Mouse (Mus musculus) ES-E14 (cell line): ENCODE results near the gene Hnrnpll. TPM values are rescaled to one million over a fixed set of nuclear protein-coding genes. Genes with fewer than 3 reads are reported as not detected.
A peak's percentile ranks its signal among the peaks of the same experiment; 100 is the strongest.
"Not testable (repeated sequence)": the region's sequence is repeated elsewhere in the genome, so short reads cannot be mapped to it uniquely, and the experiment has no call there.

Experiments used
- DNase-seq: peaks from one replicate; pipeline ENCODE4 v3.0.0-alpha.2; 2013; ENCODE audit warnings: low read depth, low spot score
- H3K27ac ChIP-seq: 2 replicates; pipeline ENCODE4 v1.5.1; 2012; ENCODE audit warnings: low read depth, mild to moderate bottlenecking, low read length, moderate library complexity, mixed read lengths; ENCODE audit not compliant: poor library complexity, insufficient read depth, severe bottlenecking
- H3K36me3 ChIP-seq: 2 replicates; pipeline ENCODE4 v1.6.1; 2012; ENCODE audit warnings: mild to moderate bottlenecking, low read length, moderate library complexity, mixed read lengths; ENCODE audit not compliant: control insufficient read depth, poor library complexity, insufficient read depth, severe bottlenecking
- H3K4me1 ChIP-seq, 2 experiments: fragments of 150-350 bp in 1 of 2; sonication (generic) in 1 of 2; 2 replicates each; pipeline ENCODE4 v1.6.1; 2012; ENCODE audit warnings: low read length in 2 of 2, mild to moderate bottlenecking in 1 of 2, mixed read lengths in 1 of 2; ENCODE audit not compliant: control insufficient read depth in 2 of 2, insufficient read depth in 2 of 2, poor library complexity in 1 of 2
- H3K4me3 ChIP-seq, 2 experiments: fragments of 150-350 bp in 1 of 2; sonication (generic) in 1 of 2; 2 replicates each; pipeline ENCODE4 v1.5.1; 2012; ENCODE audit warnings: low read length in 2 of 2, low read depth in 1 of 2, mild to moderate bottlenecking in 1 of 2, mixed read lengths in 1 of 2; ENCODE audit not compliant: insufficient read depth in 1 of 2, poor library complexity in 1 of 2, severe bottlenecking in 1 of 2
- H3K9ac ChIP-seq: 2 replicates; pipeline ENCODE4 v1.6.1; 2012; ENCODE audit warnings: low read depth, mild to moderate bottlenecking, low read length, mixed read lengths; ENCODE audit not compliant: poor library complexity, insufficient read depth, severe bottlenecking
- H3K9me3 ChIP-seq: fragments of 150-350 bp; sonication (generic); 2 replicates; pipeline ENCODE4 v1.6.1; 2012; ENCODE audit warnings: low read depth, mild to moderate bottlenecking, low read length; ENCODE audit not compliant: control insufficient read depth, insufficient read depth
- CHD2 ChIP-seq: IDR thresholded peaks from 2 replicates; pipeline ENCODE4 v1.6.1; 2014; ENCODE audit warnings: mild to moderate bottlenecking, low read depth, low read length, inconsistent platforms
- HCFC1 ChIP-seq: IDR thresholded peaks from 2 replicates; pipeline ENCODE4 v1.6.1; 2012; ENCODE audit warnings: low read length, inconsistent platforms, borderline replicate concordance; ENCODE audit not compliant: insufficient read depth
- MAFK ChIP-seq: IDR thresholded peaks from 2 replicates; pipeline ENCODE4 v1.6.1; 2014; ENCODE audit warnings: mild to moderate bottlenecking, low read depth, low read length, inconsistent platforms; ENCODE audit not compliant: insufficient read depth
- ZC3H11A ChIP-seq: IDR thresholded peaks from 2 replicates; pipeline ENCODE4 v1.6.1; 2012; ENCODE audit warnings: low read depth, mild to moderate bottlenecking, inconsistent platforms, low read length, borderline replicate concordance
- ZNF384 ChIP-seq: IDR thresholded peaks from 2 replicates; pipeline ENCODE4 v1.6.1; 2012; ENCODE audit warnings: low read depth, low read length, inconsistent platforms
- in situ Hi-C, 2 experiments: fragments of 600-800 bp; cut with MboI; formaldehyde crosslinking; loops; one replicate each; pipeline ENCODE4 v1.15.1; 2025; ENCODE audit warnings: low sequenced_read_pairs in 2 of 2, inconsistent platforms in 1 of 2; ENCODE audit not compliant: unreplicated experiment in 2 of 2
- total RNA-seq: library from RNA; depleted of rRNA; stranded (reverse); fragments of 300-350 nt; gene quantifications from 2 replicates; pipeline ENCODE4 v1.2.3, GENCODE M21; 2012

Gene Hnrnpll
- total RNA-seq, 1 experiment = 40.9 TPM

- Histone ChIP-seq H3K4me3 (peak overlapping the region; percentile 57), H3K9ac (peak overlapping the region; percentile 55; the same call in 1 of the 2 replicates), H3K36me3 (no peaks in the 10 kb centered on the region), H3K9me3 (no peaks in the 10 kb centered on the region), H3K27ac (no peak overlapping the region), H3K4me1 (peaks cover 0 to 2% of the 10 kb centered on the region in 2 experiments; a peak in 1 of 4 replicates)
- TF ChIP-seq HCFC1 (no peak), MAFK (no peak), ZNF384 (no peak), CHD2 (no peak), ZC3H11A (no peak)
- in situ Hi-C loops = loop anchor here (10.0 kb wide), 1 partner anchor 166 kb away; no protein-coding TSS in a partner anchor
- DNase-seq = no peak
Measured at GRCm38 (mm10) chr17:80018976-80019541, 43.1 kb downstream of the Hnrnpll start.

DNA sequence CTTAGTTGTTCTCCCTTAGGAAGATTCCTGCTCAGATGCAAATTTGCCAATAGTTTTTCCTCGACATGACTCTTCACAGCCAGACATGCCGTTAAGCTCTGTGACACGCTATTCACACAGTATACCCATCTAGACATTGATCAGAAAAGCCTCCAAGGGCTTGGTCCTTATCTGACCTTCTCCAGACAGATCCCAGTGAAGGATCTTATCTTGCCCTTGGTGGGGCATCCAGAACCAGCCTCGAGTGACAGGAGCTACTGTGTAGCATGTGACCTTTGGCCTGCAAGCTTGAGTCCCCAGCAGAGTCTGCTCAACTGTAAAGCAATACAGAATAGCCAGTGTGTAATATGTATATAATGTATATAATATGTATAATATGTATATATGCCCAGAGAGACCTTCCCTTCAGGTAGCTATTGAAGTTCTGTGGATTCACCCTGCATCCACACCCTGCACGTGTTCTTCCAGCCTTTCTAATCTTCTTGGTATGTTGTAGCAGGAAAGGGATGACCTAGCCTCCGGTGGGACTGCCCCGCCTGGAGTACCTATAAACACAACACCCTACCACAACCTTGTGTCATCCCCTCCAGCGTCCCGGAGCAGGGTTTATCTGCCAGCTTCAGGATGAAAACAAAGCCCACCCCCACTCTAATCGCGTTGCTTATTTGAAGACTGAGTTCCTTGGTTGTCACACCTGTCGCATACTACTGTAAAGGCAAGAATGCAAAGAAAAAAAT lies 43.7 kb downstream of the Hnrnpll start:
- no peaks in the 10 kb centered on the region for H3K9me3 ChIP-seq
- in situ Hi-C loops = loop anchor here (10.0 kb wide), 1 partner anchor 166 kb away; no protein-coding TSS in a partner anchor
- TF ChIP-seq CHD2 (no peak), ZNF384 (no peak), MAFK (no peak), HCFC1 (no peak), ZC3H11A (no peak)
- H3K9ac ChIP-seq = no peak overlapping the region
- DNase-seq = no peak
- no peak overlapping the region for H3K4me3 ChIP-seq
- peaks cover 0 to 2% of the 10 kb centered on the region in 2 experiments; a peak in 1 of 4 replicates for H3K4me1 ChIP-seq
- no peaks in the 10 kb centered on the region for H3K36me3 ChIP-seq
- H3K27ac ChIP-seq = no peak overlapping the region

GRCm38 (mm10) chr17:80017389-80017788 lies 44.7 kb downstream of the Hnrnpll start:
- Histone ChIP-seq H3K27ac (no peak overlapping the region), H3K9me3 (no peaks in the 10 kb centered on the region), H3K36me3 (no peaks in the 10 kb centered on the region), H3K4me3 (no peak overlapping the region), H3K9ac (no peak overlapping the region), H3K4me1 (peaks cover 0 to 2% of the 10 kb centered on the region in 2 experiments; a peak in 1 of 4 replicates)
- DNase-seq = peak; percentile 79
- TF ChIP-seq ZC3H11A = peak; percentile 78
- TF ChIP-seq MAFK = no peak
- in situ Hi-C loops = loop anchor here (10.0 kb wide), 1 partner anchor 167 kb away; no protein-coding TSS in a partner anchor

- DNase-seq = not testable (repeated sequence)
- in situ Hi-C loops = loop anchor here (10.0 kb wide), 1 partner anchor 168 kb away; no protein-coding TSS in a partner anchor
Measured at GRCm38 (mm10) chr17:80016400-80016799, 45.7 kb downstream of the Hnrnpll start.

More at GRCm38 (mm10) chr17:80016400-80016799, 45.7 kb downstream of the Hnrnpll start:
- not testable (repeated sequence) for H3K27ac ChIP-seq, H3K4me1 ChIP-seq, H3K4me3 ChIP-seq, H3K36me3 ChIP-seq, H3K9me3 ChIP-seq, H3K9ac ChIP-seq
